Mouse (Mus musculus) limb, embryonic 15.5 days (tissue): Measurements from ENCODE around the gene Nme7. TPM values are rescaled to one million over a fixed set of nuclear protein-coding genes. Genes with fewer than 3 reads are reported as not detected.

Experiments
- polyA plus RNA-seq: library from polyadenylated mRNA; unstranded; fragments of >200 nt; fragmentation: Nextera tagmentation; extraction: Ambion mirVana; gene quantifications from 2 replicates; pipeline ENCODE4 v1.2.1, GENCODE M21; 2015

Gene Nme7
- polyA plus RNA-seq, 1 experiment from 2014 or later, result 31.4 TPM

Other genes with a start within 250 kb of the Nme7 start
- gene Sell, start 242.1 kb upstream of the Nme7 start, polyA plus RNA-seq, result 0.74 and 1.0 TPM in 2 replicates
- gene Selp, start 188.9 kb upstream of the Nme7 start, polyA plus RNA-seq, result 0.36 and 0.57 TPM in 2 replicates
- gene F5, start 152.3 kb upstream of the Nme7 start, polyA plus RNA-seq, result 0.24 and 0.36 TPM in 2 replicates
- gene Slc19a2, start 55.1 kb upstream of the Nme7 start, polyA plus RNA-seq, result 11.6 and 11.9 TPM in 2 replicates
- 5.5 and 6.4 TPM in 2 replicates for gene Ccdc181, start 28.5 kb upstream of the Nme7 start, polyA plus RNA-seq
- gene Blzf1, start 3.4 kb downstream of the Nme7 start, polyA plus RNA-seq, result 45.5 and 46.2 TPM in 2 replicates
- 23.6 and 26.4 TPM in 2 replicates for gene Atp1b1, start 154.2 kb downstream of the Nme7 start, polyA plus RNA-seq